ENCODE assay signal across 8 mouse cellular contexts in the genomic region with DNA sequence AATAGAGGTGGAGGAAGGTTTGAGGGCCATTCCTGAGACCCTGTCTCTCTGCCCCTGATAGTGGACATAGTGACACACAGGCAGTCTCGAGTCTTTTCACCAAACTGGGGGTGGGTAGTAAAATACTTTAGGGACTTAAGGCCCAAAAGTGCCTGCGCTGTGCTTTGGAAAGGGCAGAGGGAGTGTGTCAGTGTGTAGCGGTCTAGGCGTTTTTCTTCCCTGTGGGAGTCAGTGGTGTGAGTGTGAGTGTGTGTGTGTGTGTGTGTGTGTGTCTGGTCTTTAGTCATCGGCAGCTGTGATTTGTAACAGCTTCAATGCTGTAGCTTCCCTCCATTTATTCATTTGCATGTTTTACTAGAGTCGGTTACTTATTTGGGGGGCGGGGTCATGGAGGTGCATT. TPM values are rescaled to one million over a fixed set of nuclear protein-coding genes. Genes with fewer than 3 reads are reported as not detected.
A peak's percentile ranks its signal among the peaks of the same experiment; 100 is the strongest.
DNase-seq lines count a peak whose midpoint lies in the region; ATAC-seq and TF ChIP-seq lines count a peak whose summit lies in the region.

No protein-coding gene starts in this region.

- peaks cover 14% of the 10 kb centered on the region for H3K4me1 ChIP-seq in testis, adult 2 months (ENCODE audit: control insufficient read depth, insufficient read depth, low read length)
- peaks cover 21% of the 10 kb centered on the region for H3K4me1 ChIP-seq in liver, postnatal 0 days (ENCODE audit: insufficient read depth)

- no peak for TF ChIP-seq EP300 in liver, postnatal 0 days (IDR thresholded peaks at IDR 0.05; ENCODE audit: low read depth)

- peak overlapping the region; percentile 81; the same call in 1 of the 2 replicates for H3K4me2 ChIP-seq in liver, postnatal 0 days (ENCODE audit: low read depth, low read length)

- H3K9ac ChIP-seq in liver, postnatal 0 days (replicated peaks), result no peak overlapping the region; the same call in 1 of the 2 replicates

- peak; percentile 13 for DNase-seq in CD4-positive, CD25-positive, alpha-beta regulatory T cell, adult 2 months (ENCODE audit: low read depth, low spot score)
- DNase-seq in testis, postnatal 14 days (ENCODE audit: low spot score), result no peak
- DNase-seq in liver, postnatal 0 days, result no peak
- DNase-seq in right cerebral cortex, postnatal 10 days (ENCODE audit: low spot score in 2 of 2), result no peak
- DNase-seq in urinary bladder, adult 2 months (ENCODE audit: low spot score), result no peak
- DNase-seq in gastrocnemius, adult 8-10 months (ENCODE audit: low spot score in 2 of 2), result no peak

- no peaks in the 10 kb centered on the region; the same call in 1 of the 2 replicates for H3K27me3 ChIP-seq in testis, adult 2 months (ENCODE audit: control insufficient read depth, insufficient read depth, low read length)
- peaks cover 58% of the 10 kb centered on the region for H3K27me3 ChIP-seq in liver, postnatal 0 days (ENCODE audit: insufficient read depth, low read length)

- ATAC-seq in CD4-positive, CD25-positive, alpha-beta regulatory T cell, adult 4 months, result no peak
- no peak for ATAC-seq in liver, postnatal 0 days

- no peaks in the 10 kb centered on the region for H3K9me3 ChIP-seq in liver, postnatal 0 days (ENCODE audit: low read length)

- no peaks in the 10 kb centered on the region for H3K36me3 ChIP-seq in testis, adult 2 months (ENCODE audit: control insufficient read depth, insufficient read depth, low read length)
- H3K36me3 ChIP-seq in liver, postnatal 0 days (replicated peaks; ENCODE audit: insufficient read depth, low read length), result no peaks in the 10 kb centered on the region

- TF ChIP-seq CTCF in testis, adult 2 months (IDR thresholded peaks at IDR 0.05; ENCODE audit: control insufficient read depth, insufficient read depth, insufficient replicate concordance, low read depth, low read length), result no peak
- TF ChIP-seq CTCF in liver, postnatal 0 days (IDR thresholded peaks at IDR 0.05; ENCODE audit: low read depth), result no peak

- 31% methylated on average over 7 of the region's 7 CpGs for WGBS in liver, postnatal 0 days (ENCODE audit: insufficient replicate concordance)

- H3K27ac ChIP-seq in testis, adult 2 months (ENCODE audit: control insufficient read depth, insufficient read depth, low read depth, low read length), result peak overlapping the region; percentile 16; the same call in 1 of the 2 replicates
- no peak overlapping the region for H3K27ac ChIP-seq in liver, postnatal 0 days (ENCODE audit: low read depth)

- H3K4me3 ChIP-seq in testis, adult 2 months (ENCODE audit: control insufficient read depth, low read depth, low read length), result peak overlapping the region; percentile 1
- no peak overlapping the region; the same call in 1 of the 2 replicates for H3K4me3 ChIP-seq in liver, postnatal 0 days (ENCODE audit: low read depth, low read length)

- TF ChIP-seq POLR2A in testis, adult 2 months (IDR thresholded peaks at IDR 0.05; ENCODE audit: control insufficient read depth, low read depth, low read length), result no peak

RNA-seq across cellular contexts. Expression of gene Tpm1, which starts 0.6 kb away (rescaled TPM):
- 10 to 100 TPM; 25.6 to 42.4 TPM for polyA plus RNA-seq in CD4-positive, CD25-positive, alpha-beta regulatory T cell, adult 4 months (2017; shearing (Covaris generic))
- 17.0 and 28.5 TPM in 2 replicates for polyA plus RNA-seq in testis, adult 2 months (2012; rRNA removed)
- polyA plus RNA-seq in liver, postnatal 0 days (2015; fragmentation: Nextera tagmentation; extraction: Ambion mirVana), result 85.7 and 147 TPM in 2 replicates
- 5,954 and 6,025 TPM in 2 replicates for polyA plus RNA-seq in urinary bladder, adult 2 months (2012; rRNA removed)
- total RNA-seq in gastrocnemius, adult 8-10 months (2022), result over 10,000 TPM; 24,112 to 28,307 (median 24,365) TPM

Comparison
In these comparisons a context has a peak if more than half of its experiments do, and no peak if none do; other contexts are left out.
1. RNA of gene Tpm1, which starts 0.6 kb away (polyA plus RNA-seq): 5,954 to 6,025 TPM in urinary bladder, adult 2 months; 85.7 to 147 TPM in liver, postnatal 0 days, 25.6 to 42.4 TPM in CD4-positive, CD25-positive, alpha-beta regulatory T cell, adult 4 months and 17.0 to 28.5 TPM in testis, adult 2 months; every median in the first group is over 10 times any median in the second.